Mouse (Mus musculus) heart, embryonic 13.5 days (tissue): ENCODE measurements around the gene Trpt1. TPM values are rescaled to one million over a fixed set of nuclear protein-coding genes. Genes with fewer than 3 reads are reported as not detected.
A peak's percentile ranks its signal among the peaks of the same experiment; 100 is the strongest.

ENCODE experiments used
- ATAC-seq: fragments of 200-750 bp; cut with Nextera tagmentation; 2 replicates; pipeline ENCODE4 v1.8.0; 2017; ENCODE audit warnings: moderate TSS enrichment; ENCODE audit not compliant: insufficient number of reproducible peaks, low FRiP score, low TSS enrichment; ENCODE audit errors: extremely low read depth
- H3K27ac ChIP-seq: fragments of 300-500 bp; sonication (generic); replicated peaks from 2 replicates; pipeline ENCODE4 v1.5.1; 2015; ENCODE audit warnings: moderate library complexity, mild to moderate bottlenecking, inconsistent platforms
- H3K27me3 ChIP-seq: fragments of 300-500 bp; sonication (generic); replicated peaks from 2 replicates; pipeline ENCODE4 v1.6.1; 2015; ENCODE audit warnings: mild to moderate bottlenecking, inconsistent platforms
- H3K36me3 ChIP-seq: fragments of 300-500 bp; sonication (generic); 2 replicates; pipeline ENCODE4 v1.6.1; 2015; ENCODE audit warnings: mild to moderate bottlenecking, inconsistent platforms
- H3K4me1 ChIP-seq: fragments of 300-500 bp; sonication (generic); 2 replicates; pipeline ENCODE4 v1.6.1; 2015; ENCODE audit warnings: inconsistent platforms
- H3K4me2 ChIP-seq: fragments of 300-500 bp; sonication (generic); 2 replicates; pipeline ENCODE4 v1.6.1; 2015; ENCODE audit warnings: inconsistent platforms, mild to moderate bottlenecking, moderate library complexity
- H3K4me3 ChIP-seq: fragments of 300-500 bp; sonication (generic); 2 replicates; pipeline ENCODE4 v1.5.1; 2015; ENCODE audit warnings: moderate library complexity, mild to moderate bottlenecking, inconsistent platforms
- H3K9ac ChIP-seq: fragments of 300-500 bp; sonication (generic); 2 replicates; pipeline ENCODE4 v1.6.1; 2015; ENCODE audit warnings: inconsistent platforms, mild to moderate bottlenecking, moderate library complexity
- H3K9me3 ChIP-seq: fragments of 300-500 bp; sonication (generic); 2 replicates; pipeline ENCODE4 v1.6.1; 2016; ENCODE audit warnings: inconsistent platforms
- WGBS: fragments of 180-500 bp; shearing (Covaris S2); methylation state at CpG from one replicate; pipeline ENCODE4 v1.1.7; 2015; ENCODE audit warnings: mixed read lengths; 5-methylcytosine and 5-hydroxymethylcytosine counted together
- polyA plus RNA-seq: library from polyadenylated mRNA; unstranded; fragments of >200 nt; fragmentation: Nextera tagmentation; extraction: Ambion mirVana; gene quantifications from 2 replicates; pipeline ENCODE4 v1.2.1, GENCODE M21; 2015

Gene Trpt1
- polyA plus RNA-seq, 1 experiment from 2014 or later, result 15.8 TPM

GRCm38 (mm10) chr19:6975537-6976521, 20.1 kb upstream of the Trpt1 start, which contains the start of gene Plcb3:
TSS of gene Plcb3 (minus strand) at chr19:6976470.
- no peak for ATAC-seq
- Histone ChIP-seq H3K9me3 (no peaks in the 10 kb centered on the region), H3K36me3 (peaks cover 24% of the 10 kb centered on the region), H3K9ac (peak within 1 kb of the TSS; percentile 93), H3K27me3 (no peaks in the 10 kb centered on the region), H3K27ac (peak within 1 kb of the TSS; percentile 81), H3K4me1 (peaks cover 53% of the 10 kb centered on the region), H3K4me2 (peak within 1 kb of the TSS; percentile 81), H3K4me3 (peak within 1 kb of the TSS; percentile 86)
- WGBS, result under 1% methylated on average over 16 of the region's 16 CpGs

GRCm38 (mm10) chr19:6977759-6978638, 17.9 kb upstream of the Trpt1 start:
- Histone ChIP-seq H3K9me3 (no peaks in the 10 kb centered on the region), H3K4me1 (peaks cover 51% of the 10 kb centered on the region), H3K27ac (peak overlapping the region; percentile 97; the same call in 1 of the 2 replicates), H3K27me3 (no peaks in the 10 kb centered on the region), H3K36me3 (peaks cover 43% of the 10 kb centered on the region), H3K4me3 (peak overlapping the region; percentile 82), H3K9ac (peak overlapping the region; percentile 87), H3K4me2 (peak overlapping the region; percentile 87)
- no peak for ATAC-seq
- WGBS, result 70% methylated on average over 13 of the region's 13 CpGs

- peak overlapping the region; percentile 97 for H3K27ac ChIP-seq
- peaks cover 49% of the 10 kb centered on the region for H3K4me1 ChIP-seq
- peak overlapping the region; percentile 87 for H3K4me2 ChIP-seq
- no peaks in the 10 kb centered on the region for H3K9me3 ChIP-seq
- no peak for ATAC-seq
- peak overlapping the region; percentile 87 for H3K9ac ChIP-seq
- H3K36me3 ChIP-seq, result peaks cover 49% of the 10 kb centered on the region
- peak overlapping the region; percentile 82 for H3K4me3 ChIP-seq
- WGBS, result 27% methylated on average over 3 of the region's 3 CpGs
- H3K27me3 ChIP-seq, result no peaks in the 10 kb centered on the region
These were observed 17.3 kb upstream of the Trpt1 start for GRCm38 (mm10) chr19:6978639-6978974.

- Histone ChIP-seq H3K4me3 (peak overlapping the region; percentile 82), H3K4me2 (peak overlapping the region; percentile 87), H3K9ac (peak overlapping the region; percentile 87), H3K27me3 (no peaks in the 10 kb centered on the region), H3K4me1 (peaks cover 45% of the 10 kb centered on the region), H3K27ac (peak overlapping the region; percentile 97), H3K9me3 (no peaks in the 10 kb centered on the region), H3K36me3 (peaks cover 53% of the 10 kb centered on the region)
- 6% methylated on average over 11 of the region's 11 CpGs for WGBS
- no peak for ATAC-seq
These were observed 16.9 kb upstream of the Trpt1 start for GRCm38 (mm10) chr19:6979001-6979479.

- H3K27me3 ChIP-seq, result no peaks in the 10 kb centered on the region
- peak; percentile 88 for ATAC-seq
- peak overlapping the region; percentile 82 for H3K4me3 ChIP-seq
- H3K27ac ChIP-seq, result peak overlapping the region; percentile 97
- H3K36me3 ChIP-seq, result peaks cover 58% of the 10 kb centered on the region
- H3K9me3 ChIP-seq, result no peaks in the 10 kb centered on the region
- peaks cover 46% of the 10 kb centered on the region for H3K4me1 ChIP-seq
- H3K9ac ChIP-seq, result peak overlapping the region; percentile 94
- peak overlapping the region; percentile 87 for H3K4me2 ChIP-seq
- under 1% methylated on average over 58 of the region's 59 CpGs for WGBS
These were observed 16.2 kb upstream of the Trpt1 start for GRCm38 (mm10) chr19:6979486-6980380.

- peaks cover 67% of the 10 kb centered on the region for H3K36me3 ChIP-seq
- H3K4me1 ChIP-seq, result peaks cover 52% of the 10 kb centered on the region
- peak within 1 kb of the TSS; percentile 97 for H3K27ac ChIP-seq
- no peaks in the 10 kb centered on the region for H3K27me3 ChIP-seq
- peak; percentile 84 for ATAC-seq
- no peaks in the 10 kb centered on the region for H3K9me3 ChIP-seq
- WGBS, result 1% methylated on average over 38 of the region's 38 CpGs
- peak within 1 kb of the TSS; percentile 94 for H3K9ac ChIP-seq
- H3K4me3 ChIP-seq, result peak within 1 kb of the TSS; percentile 82
- peak within 1 kb of the TSS; percentile 87 for H3K4me2 ChIP-seq
These were observed 15.4 kb upstream of the Trpt1 start, which contains the start of gene Fkbp2 for GRCm38 (mm10) chr19:6980381-6981093. TSS of gene Fkbp2 (minus strand) at chr19:6980501.

- Histone ChIP-seq H3K27ac (peak overlapping the region; percentile 97), H3K36me3 (peaks cover 72% of the 10 kb centered on the region), H3K4me3 (peak overlapping the region; percentile 82), H3K4me1 (peaks cover 56% of the 10 kb centered on the region), H3K9me3 (no peaks in the 10 kb centered on the region), H3K9ac (peak overlapping the region; percentile 94), H3K27me3 (no peaks in the 10 kb centered on the region), H3K4me2 (peak overlapping the region; percentile 87)
- WGBS, result 85% methylated on average over 4 of the region's 4 CpGs
- no peak for ATAC-seq
These were observed 14.5 kb upstream of the Trpt1 start for GRCm38 (mm10) chr19:6981465-6981864.

GRCm38 (mm10) chr19:6983621-6984020, 12.3 kb upstream of the Trpt1 start:
- H3K27me3 ChIP-seq, result no peaks in the 10 kb centered on the region
- peaks cover 48% of the 10 kb centered on the region for H3K4me1 ChIP-seq
- ATAC-seq, result no peak
- no peaks in the 10 kb centered on the region for H3K9me3 ChIP-seq
- no peak overlapping the region for H3K27ac ChIP-seq
- H3K4me3 ChIP-seq, result no peak overlapping the region
- peaks cover 51% of the 10 kb centered on the region for H3K36me3 ChIP-seq
- no peak overlapping the region for H3K9ac ChIP-seq
- H3K4me2 ChIP-seq, result no peak overlapping the region
- 94% methylated on average over 5 of the region's 5 CpGs for WGBS

- Histone ChIP-seq H3K9ac (peak overlapping the region; percentile 100; the same call in 1 of the 2 replicates), H3K9me3 (no peaks in the 10 kb centered on the region), H3K36me3 (peaks cover 54% of the 10 kb centered on the region), H3K27ac (no peak overlapping the region), H3K27me3 (no peaks in the 10 kb centered on the region), H3K4me3 (no peak overlapping the region), H3K4me1 (peaks cover 40% of the 10 kb centered on the region), H3K4me2 (peak overlapping the region; percentile 75; the same call in 1 of the 2 replicates)
- 81% methylated on average over 19 of the region's 19 CpGs for WGBS
- ATAC-seq, result no peak
These were observed 10.6 kb upstream of the Trpt1 start for GRCm38 (mm10) chr19:6985300-6985699.
